Mouse (Mus musculus) v-Abl transformed pro-B cells (cell line): ENCODE measurements at regions not wholly inside any gene's neighbourhood (a gene's known extent, or its start where the extent isn't known, plus 50 kb on each side); places are given as distances from the start of the nearest gene placed in this dataset.

Experiments
- in situ Hi-C, 2 experiments: fragments of 400-800 bp; cut with MboI; formaldehyde crosslinking; loops; one replicate each; pipeline ENCODE4 v1.15.1; 2025; ENCODE audit not compliant: unreplicated experiment in 2 of 2

- in situ Hi-C loops = loop anchor here (5.0 to 10.0 kb wide), 4 partner anchors 54 to 492 kb away; no protein-coding TSS in a partner anchor
Measured at GRCm38 (mm10) chr6:51168775-51169695, 263.4 kb upstream of the Nfe2l3 start.

- in situ Hi-C loops = loop anchor here (5.0 to 10.0 kb wide), 12 partner anchors 55 to 1647 kb away; partner anchors contain the start of genes Cycs (in 2 of the 2), Skap2 (in 2 of the 2), Cbx3 (in 1 of the 2) and Hnrnpa2b1 (in 1 of the 2)
Measured at GRCm38 (mm10) chr6:51169971-51170411, 262.5 kb upstream of the Nfe2l3 start.

GRCm38 (mm10) chr6:51170414-51170813 lies 262.1 kb upstream of the Nfe2l3 start:
- in situ Hi-C loops = loop anchor here (5.0 to 10.0 kb wide), 10 partner anchors 163 to 1647 kb away; partner anchors contain the start of genes Cycs (in 2 of the 2), Skap2 (in 2 of the 2), Cbx3 (in 1 of the 2) and Hnrnpa2b1 (in 1 of the 2)

GRCm38 (mm10) chr6:51170871-51171270 lies 261.6 kb upstream of the Nfe2l3 start:
- in situ Hi-C loops = loop anchor here (5.0 to 10.0 kb wide), 10 partner anchors 164 to 1646 kb away; partner anchors contain the start of genes Cycs (in 2 of the 2), Skap2 (in 2 of the 2), Cbx3 (in 1 of the 2) and Hnrnpa2b1 (in 1 of the 2)

GRCm38 (mm10) chr6:51171761-51172160 lies 260.7 kb upstream of the Nfe2l3 start:
- in situ Hi-C loops = loop anchor here (5.0 to 10.0 kb wide), 10 partner anchors 164 to 1646 kb away; partner anchors contain the start of genes Cycs (in 2 of the 2), Skap2 (in 2 of the 2), Cbx3 (in 1 of the 2) and Hnrnpa2b1 (in 1 of the 2)

GRCm38 (mm10) chr6:51172331-51172791 lies 260.1 kb upstream of the Nfe2l3 start:
- in situ Hi-C loops = loop anchor here (5.0 to 10.0 kb wide), 10 partner anchors 165 to 1645 kb away; partner anchors contain the start of genes Cycs (in 2 of the 2), Skap2 (in 2 of the 2), Cbx3 (in 1 of the 2) and Hnrnpa2b1 (in 1 of the 2)

GRCm38 (mm10) chr6:51172856-51173619 lies 259.4 kb upstream of the Nfe2l3 start:
- in situ Hi-C loops = loop anchor here (5.0 to 10.0 kb wide), 10 partner anchors 166 to 1644 kb away; partner anchors contain the start of genes Cycs (in 2 of the 2), Skap2 (in 2 of the 2), Cbx3 (in 1 of the 2) and Hnrnpa2b1 (in 1 of the 2)

GRCm38 (mm10) chr6:51173620-51174442 lies 258.6 kb upstream of the Nfe2l3 start:
- in situ Hi-C loops = loop anchor here (5.0 to 10.0 kb wide), 10 partner anchors 167 to 1643 kb away; partner anchors contain the start of genes Cycs (in 2 of the 2), Skap2 (in 2 of the 2), Cbx3 (in 1 of the 2) and Hnrnpa2b1 (in 1 of the 2)

GRCm38 (mm10) chr6:51174443-51175021 lies 257.9 kb upstream of the Nfe2l3 start:
- in situ Hi-C loops = loop anchor here (5.0 to 25.0 kb wide), 11 partner anchors 167 to 1643 kb away; partner anchors contain the start of genes Cycs (in 2 of the 2), Skap2 (in 2 of the 2), Cbx3 (in 1 of the 2) and Hnrnpa2b1 (in 1 of the 2)

- in situ Hi-C loops = loop anchor here (10.0 to 25.0 kb wide), 5 partner anchors 289 to 1411 kb away; partner anchors contain the start of genes Cycs (in 2 of the 2), Skap2 (in 2 of the 2), Hnrnpa2b1 (in 1 of the 2) and Mpp6 (in 1 of the 2)
Measured at GRCm38 (mm10) chr6:51175616-51176590, 256.6 kb upstream of the Nfe2l3 start.

- in situ Hi-C loops = loop anchor here (10.0 to 25.0 kb wide), 5 partner anchors 288 to 1410 kb away; partner anchors contain the start of genes Cycs (in 2 of the 2), Skap2 (in 2 of the 2), Hnrnpa2b1 (in 1 of the 2) and Mpp6 (in 1 of the 2)
Measured at GRCm38 (mm10) chr6:51176791-51177433, 255.6 kb upstream of the Nfe2l3 start.

GRCm38 (mm10) chr6:51177701-51178060 lies 254.8 kb upstream of the Nfe2l3 start:
- in situ Hi-C loops = loop anchor here (10.0 to 25.0 kb wide), 5 partner anchors 287 to 1410 kb away; partner anchors contain the start of genes Cycs (in 2 of the 2), Skap2 (in 2 of the 2), Hnrnpa2b1 (in 1 of the 2) and Mpp6 (in 1 of the 2)

GRCm38 (mm10) chr6:51178061-51178791 lies 254.2 kb upstream of the Nfe2l3 start:
- in situ Hi-C loops = loop anchor here (10.0 to 25.0 kb wide), 5 partner anchors 287 to 1409 kb away; partner anchors contain the start of genes Cycs (in 2 of the 2), Skap2 (in 2 of the 2), Hnrnpa2b1 (in 1 of the 2) and Mpp6 (in 1 of the 2)

- in situ Hi-C loops = loop anchor here (10.0 to 25.0 kb wide), 5 partner anchors 286 to 1408 kb away; partner anchors contain the start of genes Cycs (in 2 of the 2), Skap2 (in 2 of the 2), Hnrnpa2b1 (in 1 of the 2) and Mpp6 (in 1 of the 2)
Measured at GRCm38 (mm10) chr6:51178799-51179398, 253.6 kb upstream of the Nfe2l3 start.
